Mouse (Mus musculus) stomach, postnatal 0 days (tissue): ENCODE measurements around the gene Fbxo4. TPM values are rescaled to one million over a fixed set of nuclear protein-coding genes. Genes with fewer than 3 reads are reported as not detected.

Source experiments
- ATAC-seq: fragments of 200-750 bp; cut with Nextera tagmentation; 2 replicates; pipeline ENCODE4 v1.8.0; 2017; ENCODE audit not compliant: low FRiP score, low TSS enrichment
- DNase-seq: peaks from one replicate; pipeline ENCODE4 v3.0.0-alpha.2; 2016; ENCODE audit warnings: low spot score
- H3K27ac ChIP-seq: fragments of 300-500 bp; sonication (generic); replicated peaks from 2 replicates; pipeline ENCODE4 v1.5.1; 2014; ENCODE audit warnings: mild to moderate bottlenecking, control low read depth
- H3K27me3 ChIP-seq: fragments of 300-500 bp; sonication (generic); 2 replicates; pipeline ENCODE4 v1.6.1; 2014; ENCODE audit warnings: low read length; ENCODE audit not compliant: control insufficient read depth, insufficient read depth
- H3K36me3 ChIP-seq: fragments of 300-500 bp; sonication (generic); 2 replicates; pipeline ENCODE4 v1.6.1; 2014; ENCODE audit warnings: low read length, mixed read lengths; ENCODE audit not compliant: control insufficient read depth, insufficient read depth
- H3K4me1 ChIP-seq: fragments of 300-500 bp; sonication (generic); replicated peaks from 2 replicates; pipeline ENCODE4 v1.6.1; 2014; ENCODE audit warnings: antibody characterized with exemption; ENCODE audit not compliant: control insufficient read depth, insufficient read depth
- H3K4me2 ChIP-seq: fragments of 300-500 bp; sonication (generic); replicated peaks from 2 replicates; pipeline ENCODE4 v1.6.1; 2014; ENCODE audit warnings: low read depth, mild to moderate bottlenecking, control low read depth, moderate library complexity
- H3K4me3 ChIP-seq: fragments of 300-500 bp; sonication (generic); 2 replicates; pipeline ENCODE4 v1.5.1; 2014; ENCODE audit warnings: low read depth, low read length, control low read depth
- H3K9ac ChIP-seq: fragments of 300-500 bp; sonication (generic); 2 replicates; pipeline ENCODE4 v1.6.1; 2014; ENCODE audit warnings: mild to moderate bottlenecking, low read length, control low read depth, mixed read lengths
- H3K9me3 ChIP-seq: fragments of 300-500 bp; sonication (generic); 2 replicates; pipeline ENCODE4 v1.6.1; 2016; ENCODE audit warnings: low read length; ENCODE audit not compliant: control insufficient read depth
- CTCF ChIP-seq: IDR thresholded peaks from 2 replicates; pipeline ENCODE4 v1.5.1; 2016; ENCODE audit warnings: antibody characterized with exemption, low read depth, mild to moderate bottlenecking, moderate library complexity
- EP300 ChIP-seq: optimal IDR thresholded peaks from 2 replicates; pipeline ENCODE3; 2016; ENCODE audit warnings: antibody characterized with exemption
- WGBS: fragments of 180-500 bp; shearing (Covaris S2); extraction: QIAGEN DNeasy Blood & Tissue Kit; methylation state at CpG from one replicate; pipeline ENCODE4 v1.1.7; 2014; 5-methylcytosine and 5-hydroxymethylcytosine counted together
- polyA plus RNA-seq: library from polyadenylated mRNA; unstranded; fragments of >200 nt; fragmentation: Nextera tagmentation; extraction: Ambion mirVana; gene quantifications from 2 replicates; pipeline ENCODE4 v1.2.1, GENCODE M21; 2015

The Fbxo4 gene
- 17.3 and 19.0 TPM in 2 replicates for polyA plus RNA-seq

DNA sequence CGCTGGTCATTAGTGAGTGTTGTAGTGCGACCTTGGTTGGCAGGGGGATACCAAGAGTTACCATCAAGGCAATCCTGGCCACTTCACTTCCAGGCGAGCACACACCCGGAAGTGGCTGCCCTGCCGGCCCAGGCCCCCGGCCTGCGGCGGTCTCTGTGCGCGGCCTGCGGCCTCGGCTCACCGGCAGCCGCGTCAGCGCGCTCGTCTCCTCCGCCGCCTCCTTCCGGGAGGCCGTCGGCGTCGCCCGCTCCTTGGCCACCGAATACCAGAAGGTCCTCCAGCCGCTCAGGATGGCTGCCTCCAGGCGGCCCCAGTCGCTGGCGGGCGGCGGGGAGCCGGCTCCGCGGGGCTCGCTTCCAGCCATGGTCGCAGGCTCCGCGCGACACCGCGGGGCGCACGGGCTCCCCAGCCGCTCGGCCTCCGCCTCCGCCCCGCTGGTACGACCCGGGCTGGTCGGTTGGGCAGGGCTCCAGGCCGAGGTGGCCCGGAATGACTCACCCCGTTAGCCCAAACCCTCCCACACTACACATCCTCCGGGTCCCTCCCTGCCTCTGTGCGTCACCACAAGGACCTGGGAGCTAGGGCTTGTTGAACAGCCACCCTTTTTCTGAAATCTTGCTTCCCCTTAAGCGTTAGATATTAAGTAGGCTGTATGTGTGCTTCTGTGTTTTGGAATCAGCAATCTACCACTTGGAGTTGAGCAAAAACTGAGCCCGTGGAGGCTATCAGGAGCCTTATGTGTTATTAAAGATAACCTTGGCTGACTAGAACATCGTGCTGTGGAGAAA lies at the start of gene Fbxo4:
Gene Fbxo4, minus strand, starts transcription at position 513 of the 788 bp plus-strand sequence.
- H3K9me3 ChIP-seq: no peaks in the 10 kb centered on the region
- no peaks in the 10 kb centered on the region for H3K27me3 ChIP-seq
- TF ChIP-seq CTCF (no peak), EP300 (no peak)
- H3K27ac ChIP-seq: peak within 1 kb of the TSS; percentile 99
- peak within 1 kb of the TSS; percentile 81 for H3K4me3 ChIP-seq
- peak within 1 kb of the TSS; percentile 96 for H3K9ac ChIP-seq
- ATAC-seq (peak; percentile 100), DNase-seq (peak; percentile 90)
- WGBS: 1% methylated on average over 54 of the region's 61 CpGs
- H3K36me3 ChIP-seq: no peaks in the 10 kb centered on the region
- H3K4me1 ChIP-seq: no peaks in the 10 kb centered on the region
- H3K4me2 ChIP-seq: peak within 1 kb of the TSS; percentile 70

- Histone ChIP-seq H3K36me3 (no peaks in the 10 kb centered on the region), H3K4me1 (0 out of 2 replicates have a peak, but pooled peaks cover 4% of the 10 kb centered on the region), H3K4me3 (no peak overlapping the region), H3K4me2 (no peak overlapping the region), H3K9ac (no peak overlapping the region), H3K27me3 (no peaks in the 10 kb centered on the region), H3K9me3 (no peaks in the 10 kb centered on the region), H3K27ac (no peak overlapping the region)
- ATAC-seq (no peak), DNase-seq (no peak)
- no peak for TF ChIP-seq EP300
- no peak for TF ChIP-seq CTCF
Observed at GRCm38 (mm10) chr15:4028960-4029359, 49.6 kb upstream of the Fbxo4 start.

GRCm38 (mm10) chr15:4028411-4028700 lies 49.0 kb upstream of the Fbxo4 start:
- Histone ChIP-seq H3K9ac (no peak overlapping the region), H3K4me3 (no peak overlapping the region), H3K36me3 (no peaks in the 10 kb centered on the region), H3K4me2 (no peak overlapping the region), H3K27me3 (no peaks in the 10 kb centered on the region), H3K4me1 (0 out of 2 replicates have a peak, but pooled peaks cover 4% of the 10 kb centered on the region), H3K9me3 (no peaks in the 10 kb centered on the region), H3K27ac (no peak overlapping the region)
- ATAC-seq (no peak), DNase-seq (no peak)
- WGBS: 85% methylated on average over 6 of the region's 6 CpGs
- TF ChIP-seq EP300 (no peak), CTCF (no peak)

DNA sequence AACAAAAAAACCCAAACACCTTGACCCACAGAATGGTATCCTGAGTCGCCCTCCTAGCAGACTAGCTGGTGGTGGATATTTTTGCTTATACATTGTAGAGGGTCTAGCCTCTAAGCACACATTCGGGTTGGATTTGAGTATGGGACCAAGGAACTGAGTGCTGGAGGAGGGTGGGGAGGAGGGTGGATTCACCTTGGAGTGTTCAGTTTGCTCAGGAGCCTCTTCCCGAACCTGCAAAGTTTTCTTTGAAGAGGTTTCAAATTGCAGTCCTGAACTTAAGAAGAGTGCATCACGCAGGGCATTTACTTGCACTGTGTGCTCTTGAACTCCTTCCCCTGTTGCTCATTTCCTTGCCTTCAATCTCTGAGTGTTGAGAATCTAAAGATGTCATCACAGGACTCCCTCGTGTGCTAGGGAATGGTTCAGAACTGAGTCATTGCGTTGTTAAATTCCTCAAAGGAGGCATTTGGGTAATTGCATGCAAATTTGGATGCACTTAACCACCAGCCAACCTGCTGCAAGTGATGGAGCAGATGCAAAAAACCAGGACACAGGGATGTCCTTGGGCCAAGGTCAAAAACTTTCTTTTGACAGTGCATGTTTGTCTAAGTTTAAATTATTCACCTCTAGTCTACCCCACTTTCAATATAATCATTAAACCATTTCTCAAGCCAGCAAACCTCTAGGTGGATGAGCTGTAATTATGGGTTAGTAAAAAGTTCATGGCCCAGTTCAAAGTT lies 48.5 kb upstream of the Fbxo4 start:
- DNase-seq (no peak), ATAC-seq (no peak)
- Histone ChIP-seq H3K9me3 (no peaks in the 10 kb centered on the region), H3K9ac (peak overlapping the region; percentile 81; the same call in 1 of the 2 replicates), H3K27ac (peak overlapping the region; percentile 45), H3K4me2 (peak overlapping the region; percentile 87), H3K4me1 (0 out of 2 replicates have a peak, but pooled peaks cover 4% of the 10 kb centered on the region), H3K36me3 (no peaks in the 10 kb centered on the region), H3K4me3 (peak overlapping the region; percentile 87), H3K27me3 (no peaks in the 10 kb centered on the region)
- 7% methylated on average over 6 of the region's 6 CpGs for WGBS
- TF ChIP-seq EP300 (no peak), CTCF (no peak)

GRCm38 (mm10) chr15:4026831-4027584 lies 47.6 kb upstream of the Fbxo4 start:
- peak; percentile 81 for DNase-seq
- ATAC-seq: peak; percentile 86
- 1% methylated on average over 61 of the region's 65 CpGs for WGBS
- TF ChIP-seq CTCF (peak; percentile 29; the same call in 1 of the 2 replicates), EP300 (no peak)
- H3K4me3 ChIP-seq: peak overlapping the region; percentile 87
- peak overlapping the region; percentile 87 for H3K4me2 ChIP-seq
- H3K9ac ChIP-seq: peak overlapping the region; percentile 81
- no peaks in the 10 kb centered on the region for H3K9me3 ChIP-seq
- no peaks in the 10 kb centered on the region for H3K27me3 ChIP-seq
- H3K27ac ChIP-seq: peak overlapping the region; percentile 97
- 0 out of 2 replicates have a peak, but pooled peaks cover 4% of the 10 kb centered on the region for H3K4me1 ChIP-seq
- H3K36me3 ChIP-seq: no peaks in the 10 kb centered on the region
